Mouse (Mus musculus): ENCODE data around the gene Prkd2.
A peak's percentile ranks its signal among the peaks of the same experiment; 100 is the strongest.

Gene Prkd2

GRCm38 (mm10) chr7:16869497-16869896, 26.8 kb downstream of the Prkd2 start:
- DNase-seq = no peak

DNA sequence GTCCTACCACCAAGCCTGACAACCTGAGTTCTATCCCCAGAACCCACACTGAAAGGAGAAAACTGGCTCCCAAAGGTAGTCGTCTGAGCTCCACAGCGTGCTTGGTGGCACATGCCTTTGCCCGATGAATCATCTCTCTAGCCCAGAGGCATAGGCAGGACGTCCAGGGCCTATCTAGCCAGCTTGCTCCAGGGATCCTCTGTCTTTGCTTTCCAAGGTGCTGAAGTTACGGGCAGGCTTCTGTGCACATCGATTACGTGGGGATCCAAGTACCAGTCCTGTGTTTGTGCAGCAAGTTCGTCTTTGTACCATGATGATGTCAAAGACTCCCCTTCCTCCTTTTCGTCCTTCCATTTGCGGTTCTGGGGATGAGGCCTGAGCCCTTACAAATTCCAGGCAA, 28.9 kb downstream of the Prkd2 start:
- no peak for DNase-seq

- DNase-seq = no peak
Measured at GRCm38 (mm10) chr7:16872478-16872877, 29.8 kb downstream of the Prkd2 start.

- no peak for DNase-seq
Measured at GRCm38 (mm10) chr7:16873392-16873791, 30.7 kb downstream of the Prkd2 start.

DNA sequence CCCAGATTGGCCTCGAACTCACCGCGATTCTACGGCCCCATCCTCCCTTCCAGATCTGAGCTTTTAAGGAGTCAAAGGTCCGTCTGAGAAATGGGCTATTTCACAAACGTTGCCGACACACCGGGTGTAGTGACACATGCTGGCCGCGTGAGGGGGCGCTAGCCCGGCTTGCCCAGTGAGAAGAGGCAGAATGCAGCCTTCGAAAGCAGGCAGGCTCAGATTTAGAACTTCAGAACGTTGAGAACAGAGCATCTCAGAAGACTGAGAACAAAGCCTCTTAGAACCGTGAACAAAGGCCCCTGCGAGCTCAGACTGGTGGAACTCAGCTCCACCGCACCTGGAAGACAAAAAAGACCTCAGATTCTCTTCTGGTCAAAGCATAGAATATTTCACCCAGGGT, 31.5 kb downstream of the Prkd2 start:
- peak; percentile 86 to 89 for DNase-seq

GRCm38 (mm10) chr7:16874756-16875309, 32.1 kb downstream of the Prkd2 start:
- DNase-seq = peak; percentile 99 to 100

DNA sequence AGATGAGACGGTGACA, 32.4 kb downstream of the Prkd2 start, which contains the start of gene Dact3:
Gene Dact3, plus strand, starts transcription at position 8 of the 16 bp plus-strand sequence.
- no peak for DNase-seq

DNA sequence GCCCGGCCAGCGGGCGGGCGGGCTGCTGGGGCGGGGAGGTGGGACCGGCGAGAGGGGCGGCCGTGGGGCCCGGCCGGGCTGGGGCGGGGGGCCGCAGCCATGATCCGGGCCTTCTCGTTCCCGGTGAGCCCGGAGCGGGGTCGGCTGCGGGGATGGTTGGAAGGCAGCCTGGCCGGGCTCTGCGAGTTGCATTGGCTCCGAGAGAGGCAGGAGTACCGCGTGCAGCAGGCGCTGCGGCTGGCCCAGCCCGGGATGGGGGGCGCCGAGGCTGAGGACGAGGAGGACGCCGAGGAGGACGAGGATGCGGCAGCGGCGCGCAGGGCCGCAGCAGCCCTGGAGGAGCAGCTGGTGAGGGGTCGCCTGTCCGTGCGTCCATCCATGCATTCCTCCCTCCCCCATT, 32.6 kb downstream of the Prkd2 start:
- no peak for DNase-seq

DNA sequence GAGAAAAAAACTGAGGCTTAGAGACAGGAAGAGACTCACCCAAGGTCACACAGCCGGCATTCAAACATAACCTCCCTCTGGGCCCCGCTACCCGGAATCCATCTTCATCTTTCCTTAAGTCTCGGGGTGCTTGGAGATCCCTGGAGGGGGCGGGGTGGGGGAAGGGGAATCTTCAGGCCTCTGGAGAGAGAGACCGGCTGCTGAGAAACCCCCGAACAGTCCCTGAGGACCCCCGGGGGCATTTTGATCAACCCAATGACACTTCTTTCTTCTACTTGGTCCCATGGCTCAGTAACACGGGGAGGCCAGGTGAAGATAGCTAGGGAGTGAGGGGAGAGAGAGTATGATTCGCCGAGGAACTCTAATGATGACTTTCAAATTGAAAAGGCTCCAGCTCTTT, 33.3 kb downstream of the Prkd2 start:
- DNase-seq = no peak

DNA sequence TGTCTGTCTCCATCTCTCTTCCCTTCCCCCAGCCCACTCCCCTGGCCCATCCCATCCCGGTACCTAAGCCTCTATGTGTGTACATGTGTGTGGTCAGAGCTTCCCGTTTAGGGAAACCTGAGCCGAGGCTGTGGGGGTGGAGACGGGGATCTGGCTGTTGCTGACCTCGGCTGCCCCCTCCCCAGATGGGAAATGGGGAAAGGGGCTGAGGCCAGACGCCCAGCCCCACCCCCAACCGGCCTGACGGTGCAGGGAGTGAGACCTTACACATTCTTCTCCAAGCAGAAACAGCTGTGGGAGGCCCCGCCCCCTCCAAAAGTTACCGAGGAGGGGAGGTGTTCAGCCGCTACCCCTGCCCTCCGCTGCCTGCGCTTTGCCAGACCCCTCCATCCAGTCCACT, 33.9 kb downstream of the Prkd2 start:
- peak; percentile 44 to 74 for DNase-seq

- DNase-seq = no peak
Measured at GRCm38 (mm10) chr7:16877717-16878116, 35.0 kb downstream of the Prkd2 start.

DNA sequence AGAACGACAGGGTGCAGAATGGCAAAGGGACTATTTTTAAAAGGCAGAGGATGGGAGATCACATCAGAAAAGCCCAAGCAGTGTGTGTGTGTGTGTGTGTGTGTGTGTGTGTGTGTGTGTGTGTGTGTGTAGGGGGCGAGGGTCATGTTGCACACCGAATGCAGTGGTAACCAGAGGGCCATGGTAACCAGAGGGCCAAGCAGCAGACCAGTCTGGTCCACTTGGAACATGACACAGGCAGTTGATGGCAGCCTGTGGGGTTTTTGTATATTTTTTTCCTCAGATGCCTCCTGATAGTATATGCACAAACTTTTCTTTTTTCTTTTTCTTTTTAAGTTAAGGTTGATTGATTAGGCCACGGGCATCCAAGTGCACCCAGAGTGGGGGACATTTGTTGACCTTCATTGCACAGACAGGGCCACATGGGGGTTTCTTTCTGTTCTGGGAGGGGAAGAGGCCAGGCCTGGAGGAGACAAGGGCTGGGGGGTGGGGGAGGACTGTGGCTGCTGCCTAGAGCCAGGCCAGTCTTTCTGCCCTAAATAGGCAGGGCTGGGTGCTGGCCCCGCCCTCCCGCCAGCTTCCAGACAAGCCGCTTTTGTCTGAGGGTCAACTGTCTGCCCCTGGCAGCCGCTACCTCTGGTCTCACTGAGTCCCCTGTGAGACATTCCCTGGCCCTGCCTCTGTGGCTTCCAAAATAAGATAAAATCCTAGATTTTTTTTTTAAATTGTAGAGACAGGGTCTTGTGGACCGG, 37.3 kb downstream of the Prkd2 start:
- peak; percentile 54 to 86 for DNase-seq

DNA sequence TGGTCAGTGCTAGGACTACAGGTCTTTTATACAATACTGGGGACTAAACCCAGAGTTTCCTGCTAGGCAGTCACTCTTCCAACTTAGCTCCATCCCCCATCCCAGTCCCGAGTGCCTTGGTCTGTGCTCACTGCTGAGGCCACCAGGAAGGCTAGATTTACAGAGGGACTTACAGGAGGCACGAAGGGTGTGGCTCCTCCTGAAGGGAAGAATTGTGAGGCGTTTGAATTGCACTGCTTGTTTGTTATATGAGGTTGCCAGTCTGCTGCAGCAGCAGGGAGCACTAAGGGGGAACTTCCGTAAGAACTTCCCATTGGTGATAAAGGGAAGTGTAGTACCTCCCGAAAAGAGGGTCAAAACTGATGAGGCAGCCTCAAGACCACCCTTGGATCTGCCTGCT, 37.9 kb downstream of the Prkd2 start:
- DNase-seq = no peak

- DNase-seq = no peak
Measured at GRCm38 (mm10) chr7:16883162-16883561, 40.5 kb downstream of the Prkd2 start.

DNA sequence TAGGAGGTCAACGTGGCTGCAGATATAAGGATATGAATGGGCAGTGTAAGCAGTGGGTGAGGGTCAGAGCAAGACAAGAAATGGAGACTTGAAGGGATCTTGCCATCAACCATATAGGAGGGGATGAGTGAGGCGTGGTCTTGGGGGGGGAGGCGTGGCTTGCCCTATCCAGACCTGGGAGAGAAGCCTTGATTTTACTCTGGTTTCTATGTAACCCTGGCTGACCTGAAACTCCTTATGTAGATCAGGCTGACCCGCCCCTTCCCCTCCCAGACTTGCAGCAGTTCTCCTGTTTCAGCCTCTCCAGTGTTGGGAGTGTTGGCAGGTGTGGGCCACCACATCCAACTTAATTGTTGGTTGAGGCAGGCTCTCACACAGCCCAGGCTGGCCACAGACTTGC, 41.6 kb downstream of the Prkd2 start:
- DNase-seq = no peak

- peak in 1 of 2 experiments; percentile 53 for DNase-seq
Measured at GRCm38 (mm10) chr7:16885271-16885776, 42.6 kb downstream of the Prkd2 start.

- no peak for DNase-seq
Measured at GRCm38 (mm10) chr7:16885905-16886304, 43.2 kb downstream of the Prkd2 start.

DNA sequence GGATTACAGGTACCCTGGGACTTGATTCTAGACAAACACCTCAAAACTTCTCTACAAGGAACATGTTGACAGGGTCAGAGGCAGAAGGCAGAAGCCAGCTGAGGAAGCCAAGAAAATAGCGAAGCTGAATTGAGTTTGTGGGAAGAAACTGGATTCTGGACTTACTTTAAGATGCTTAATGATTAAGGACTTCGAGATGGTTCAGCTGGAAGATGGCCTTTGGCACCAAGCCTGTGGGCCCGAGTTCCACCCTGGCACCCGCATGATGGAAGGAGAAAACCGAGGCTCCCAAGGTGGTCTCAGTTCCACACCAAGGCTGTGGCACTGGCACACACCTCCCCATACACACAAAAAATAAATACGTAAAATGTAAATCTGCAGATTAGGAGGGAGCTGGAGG, 47.8 kb downstream of the Prkd2 start:
- peak in 1 of 2 experiments; percentile 77 for DNase-seq

DNA sequence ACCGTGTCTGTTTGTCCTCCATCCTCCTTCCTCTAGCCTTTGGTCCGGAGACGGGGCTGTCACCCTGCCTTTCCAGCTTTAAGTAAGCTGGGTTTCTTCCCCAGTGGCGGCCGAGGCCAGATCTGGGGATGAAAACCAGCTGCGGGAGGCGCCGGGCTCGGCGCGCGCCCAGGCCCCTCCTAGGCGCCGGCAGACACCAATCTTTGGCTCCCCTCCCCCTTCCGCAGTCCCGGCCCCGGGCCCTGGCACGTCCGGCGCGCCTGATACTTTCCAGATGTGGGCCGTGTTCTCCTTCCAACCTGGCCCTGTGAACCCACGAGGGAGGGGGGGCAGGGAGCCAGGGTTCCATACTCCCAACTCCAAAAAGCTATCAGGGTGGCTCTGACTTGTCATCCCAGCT, 48.2 kb downstream of the Prkd2 start:
- DNase-seq = peak; percentile 85 to 94

GRCm38 (mm10) chr7:16891641-16892351, 49.1 kb downstream of the Prkd2 start, which contains the start of gene Gng8:
TSS of gene Gng8 (plus strand) at chr7:16891786.
- DNase-seq = peak; percentile 88 to 89

GRCm38 (mm10) chr7:16892352-16892730, 49.6 kb downstream of the Prkd2 start:
- DNase-seq = no peak

- no peak for DNase-seq
Measured at GRCm38 (mm10) chr7:16893612-16894011, 50.9 kb downstream of the Prkd2 start.

DNA sequence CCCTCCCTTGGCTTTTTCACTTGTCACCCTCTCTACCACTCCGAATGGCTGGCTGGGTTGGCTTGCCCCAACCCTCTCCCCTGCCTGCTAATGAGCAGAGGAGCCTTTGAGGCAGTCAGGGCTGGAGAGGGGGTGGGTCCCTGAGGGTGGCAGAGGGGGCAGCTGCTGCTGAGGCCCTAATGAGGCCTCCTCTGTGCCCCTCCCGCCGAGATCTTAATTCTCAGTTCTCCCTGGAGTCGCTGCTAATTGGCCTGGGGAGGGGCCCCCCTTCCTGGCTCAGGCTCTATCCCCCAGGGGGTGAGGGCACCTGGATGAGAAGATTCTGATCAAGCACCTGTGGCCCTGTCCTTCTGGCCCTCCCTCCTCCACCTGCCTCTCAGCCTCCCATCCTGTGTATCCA, 51.6 kb downstream of the Prkd2 start:
- DNase-seq = no peak

- DNase-seq = peak; percentile 86 to 88
Measured at GRCm38 (mm10) chr7:16895000-16895399, 52.3 kb downstream of the Prkd2 start.

DNA sequence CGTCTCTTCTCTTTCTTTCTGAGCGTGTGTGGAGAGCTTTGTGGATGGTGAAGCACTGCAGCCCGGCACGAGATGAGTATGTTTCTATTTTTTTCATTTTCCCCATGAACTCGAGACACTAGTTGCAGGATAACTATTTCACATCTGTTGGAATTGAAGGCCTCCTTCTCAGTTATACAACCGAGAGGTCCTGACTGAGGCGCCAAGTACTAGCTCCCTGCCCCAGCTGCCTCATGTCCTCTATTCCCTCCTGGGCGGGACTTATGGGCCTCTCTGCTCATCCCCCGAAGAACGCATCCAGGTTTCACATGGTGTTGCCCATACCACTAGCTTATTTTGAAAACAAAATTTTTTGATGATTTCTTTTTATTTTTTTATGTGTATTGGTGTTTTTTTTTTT, 52.8 kb downstream of the Prkd2 start:
- DNase-seq = no peak
